Mouse (Mus musculus) fat pad, adult 2 months (tissue): ENCODE measurements around the gene Cacna2d1.

Source experiments
- DNase-seq: peaks from one replicate; pipeline ENCODE4 v3.0.0-alpha.2; 2011; ENCODE audit warnings: low read depth, low spot score; ENCODE audit errors: extremely low read depth

Gene Cacna2d1

GRCm38 (mm10) chr5:16136839-16137238 is 202.3 kb downstream of the Cacna2d1 start:
- no peak for DNase-seq

DNA sequence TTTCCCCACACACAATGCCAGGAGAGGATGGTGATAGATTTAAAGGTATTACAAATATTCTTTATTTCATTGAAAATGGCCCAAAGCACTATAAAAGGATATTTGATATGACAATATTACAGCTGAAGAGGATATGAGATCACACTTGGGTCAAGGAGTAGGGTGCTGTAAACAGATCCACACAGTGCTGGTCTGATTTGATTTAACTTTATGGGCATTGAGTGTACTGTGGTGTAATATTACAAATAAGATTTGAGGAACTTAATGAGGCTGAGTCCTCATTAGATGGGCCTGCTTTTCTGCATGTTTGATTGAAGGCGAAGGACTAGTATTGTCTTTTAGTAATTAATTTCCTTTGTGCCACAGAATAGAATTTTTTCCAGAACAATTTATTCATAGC is 212.1 kb downstream of the Cacna2d1 start:
- DNase-seq: no peak

DNA sequence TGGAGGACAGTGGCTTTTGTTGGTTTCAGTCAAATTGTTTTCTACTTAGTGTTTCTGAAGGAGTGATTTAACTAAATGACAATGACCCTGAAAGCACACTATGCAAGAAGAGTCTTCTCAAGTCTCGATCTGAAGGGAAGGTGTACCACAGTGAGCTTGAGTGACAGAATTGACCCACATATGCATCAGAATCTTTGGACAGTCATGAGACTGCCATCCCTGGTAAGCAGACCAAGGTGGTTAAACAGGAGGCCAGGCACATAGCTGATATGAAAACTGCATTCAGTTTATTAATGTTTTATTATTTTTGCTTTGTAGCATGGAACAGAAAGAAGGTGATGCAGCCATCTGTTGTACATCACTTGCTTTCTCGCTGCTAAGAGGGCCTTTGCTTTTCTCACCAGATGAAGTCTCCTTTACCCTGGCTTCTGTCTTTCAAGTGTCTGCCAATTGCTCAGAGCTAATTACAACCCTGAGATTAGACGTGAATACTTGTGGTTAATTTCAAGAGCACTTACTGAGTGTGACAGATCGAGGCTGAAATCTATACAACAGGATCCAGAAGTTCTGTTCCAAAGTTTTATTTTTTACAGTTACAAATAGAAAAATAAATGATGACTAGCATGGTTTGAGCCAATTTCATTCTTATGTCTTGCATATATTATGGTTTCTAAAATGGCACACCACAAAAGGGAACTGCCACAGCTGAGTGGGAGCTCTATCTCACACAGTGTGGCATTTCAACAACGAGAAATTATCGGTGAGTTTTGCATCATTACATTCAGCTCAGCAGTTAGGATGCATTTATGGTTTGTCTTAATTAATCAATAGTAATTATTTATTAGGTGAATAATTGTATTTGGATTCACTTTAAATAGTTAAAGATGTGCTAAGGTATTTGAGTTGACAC is 221.1 kb downstream of the Cacna2d1 start:
- no peak for DNase-seq

DNA sequence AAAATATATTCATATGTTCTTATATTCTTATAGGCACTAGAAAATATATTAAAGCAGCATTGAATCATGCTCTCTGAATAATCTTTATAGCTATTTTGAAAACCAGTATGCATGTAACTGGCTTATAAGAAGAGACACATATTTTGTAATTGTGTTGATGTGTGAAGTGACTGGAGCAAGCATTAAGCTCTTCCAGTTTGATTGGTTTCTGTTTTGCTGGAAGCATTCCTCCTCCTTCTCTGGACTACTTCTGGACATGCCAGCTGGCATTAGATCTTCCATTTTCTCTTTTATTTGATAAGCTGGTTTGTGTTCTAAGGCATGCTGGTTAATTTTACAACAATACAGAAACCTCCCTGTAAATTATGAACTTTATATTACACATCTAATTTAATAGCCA is 228.8 kb downstream of the Cacna2d1 start:
- no peak for DNase-seq

GRCm38 (mm10) chr5:16166117-16166867 is 231.8 kb downstream of the Cacna2d1 start:
- no peak for DNase-seq

DNA sequence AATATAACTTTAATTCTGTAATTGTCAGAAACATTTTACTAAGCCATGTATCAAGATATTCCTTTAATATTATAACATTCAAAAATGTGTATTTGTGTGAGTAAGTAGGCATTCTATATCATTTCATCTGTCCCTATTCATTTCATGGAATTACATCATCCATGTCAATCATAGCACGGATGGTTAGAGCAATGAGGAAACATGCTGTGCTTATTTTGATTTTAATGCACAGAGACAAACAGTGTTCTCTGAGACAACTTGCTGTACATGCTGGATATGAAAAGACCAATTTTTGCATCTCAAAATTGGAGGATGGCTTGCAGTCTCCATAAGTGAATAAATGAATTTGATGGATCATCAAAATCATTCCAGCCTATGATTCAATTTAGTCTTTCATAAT is 232.4 kb downstream of the Cacna2d1 start:
- DNase-seq: no peak

- DNase-seq: no peak
These were observed 246.6 kb downstream of the Cacna2d1 start for GRCm38 (mm10) chr5:16181041-16181440.

DNA sequence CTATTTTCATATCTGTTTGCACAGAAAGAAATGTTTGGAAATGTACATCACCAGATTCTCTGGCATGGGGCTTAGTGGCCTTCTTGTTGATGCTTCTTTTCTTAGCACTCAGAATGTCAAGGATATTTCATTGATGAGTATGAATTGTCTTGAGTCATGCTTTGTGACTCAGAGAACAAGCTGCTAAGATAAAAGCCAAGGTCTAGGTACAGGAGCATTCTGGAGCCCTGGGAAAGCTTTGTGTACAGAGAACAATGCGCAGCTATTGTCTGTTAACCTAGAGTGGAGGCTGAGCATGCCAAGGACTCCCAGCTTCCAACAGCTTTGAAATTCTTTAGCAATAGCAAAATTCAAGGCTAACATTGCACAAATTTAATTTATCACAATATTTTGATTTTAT is 249.6 kb downstream of the Cacna2d1 start:
- no peak for DNase-seq

DNA sequence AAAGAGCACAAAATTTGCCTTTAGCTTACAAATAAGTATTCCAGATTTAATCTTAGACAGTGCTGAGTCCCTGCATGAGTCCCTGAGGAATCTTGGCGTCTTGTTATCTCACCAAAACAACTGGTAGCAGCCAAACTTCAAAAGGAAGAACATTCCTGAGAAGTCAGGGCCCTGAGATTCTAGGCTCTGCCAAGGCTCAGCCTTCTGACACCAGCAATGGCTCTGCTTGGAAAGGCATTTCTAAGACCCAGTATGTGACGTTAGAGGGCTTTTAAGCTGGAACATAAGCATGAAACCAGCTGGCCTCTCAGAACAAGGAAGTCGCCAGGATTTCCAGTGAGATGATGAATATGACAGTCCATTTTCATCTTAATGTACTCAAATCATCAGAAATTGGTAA is 253.4 kb downstream of the Cacna2d1 start:
- no peak for DNase-seq

DNA sequence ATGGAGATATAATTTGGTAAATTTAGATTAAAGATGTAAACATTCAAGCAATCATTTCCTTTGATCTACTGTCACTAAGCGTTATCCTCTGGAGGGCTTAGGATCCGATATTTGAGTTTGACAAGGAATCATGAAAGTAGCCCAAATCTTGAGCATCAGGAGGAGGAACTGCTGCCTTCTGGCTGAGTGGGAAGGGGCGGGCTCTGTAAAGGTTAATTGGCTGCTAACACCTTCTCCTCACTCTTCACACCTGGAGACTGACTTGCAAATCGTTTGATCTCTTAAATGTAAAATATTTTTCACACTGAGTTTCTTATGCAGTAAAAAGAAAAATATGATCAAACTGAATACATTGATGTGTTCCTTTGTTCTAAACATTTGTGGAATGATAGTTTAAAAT is 255.4 kb downstream of the Cacna2d1 start:
- DNase-seq: no peak

- no peak for DNase-seq
These were observed 256.7 kb downstream of the Cacna2d1 start for GRCm38 (mm10) chr5:16191165-16191564.

DNA sequence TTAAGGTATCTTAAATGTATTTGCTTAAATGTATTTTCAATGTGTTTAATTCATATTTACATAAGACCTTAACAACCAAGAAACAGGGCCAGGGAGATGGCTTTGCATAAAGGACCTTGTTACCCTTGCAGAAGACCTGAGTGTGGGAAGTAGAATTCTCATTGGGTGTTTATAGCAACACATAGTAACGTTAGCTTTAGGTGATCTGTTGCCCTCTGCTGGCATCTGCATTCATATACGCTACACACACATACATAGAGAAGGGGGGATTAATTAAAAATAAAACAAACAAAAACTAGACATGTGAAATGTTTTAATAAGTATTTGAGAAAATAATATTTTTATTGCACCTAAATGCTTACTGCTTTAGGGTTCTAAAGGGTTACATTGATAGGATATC is 265.3 kb downstream of the Cacna2d1 start:
- DNase-seq: no peak

DNA sequence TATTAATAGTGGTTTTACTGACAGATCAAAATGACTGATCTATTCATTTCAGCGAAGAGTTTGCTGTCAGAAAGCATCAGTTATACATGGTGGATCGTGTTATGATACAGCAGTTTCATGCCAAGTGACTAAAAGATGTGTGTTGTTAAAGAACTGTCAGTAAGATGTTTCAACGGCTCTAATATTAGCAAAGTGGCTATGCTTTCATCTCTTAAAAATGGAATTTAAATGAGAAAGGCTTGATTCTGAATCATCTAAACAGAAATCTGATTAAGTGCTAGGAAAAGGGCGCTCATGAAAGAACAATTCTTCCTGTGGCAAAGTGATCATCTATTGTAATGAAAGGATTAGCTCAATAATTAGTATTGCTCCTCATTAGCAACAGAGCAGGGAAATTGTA is 287.5 kb downstream of the Cacna2d1 start:
- DNase-seq: no peak

DNA sequence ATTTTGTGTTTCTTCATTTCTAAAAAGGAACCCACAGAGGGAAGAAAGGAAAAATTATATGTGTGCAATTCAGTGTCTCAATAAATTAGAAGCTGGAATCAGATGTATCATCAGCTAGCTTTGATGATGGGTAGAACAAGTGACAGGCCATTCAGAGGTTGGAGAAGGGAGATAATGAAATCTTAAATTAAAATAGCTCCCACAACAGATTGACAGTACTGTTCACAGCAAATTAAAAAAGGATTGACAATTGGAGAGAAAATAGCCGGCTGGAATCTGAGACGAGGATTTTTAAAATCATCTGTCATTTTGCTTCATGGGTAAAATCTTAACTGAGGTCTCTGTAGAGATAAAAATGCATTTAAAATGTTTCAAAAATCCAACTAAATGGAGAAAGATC is 290.9 kb downstream of the Cacna2d1 start:
- DNase-seq: no peak

DNA sequence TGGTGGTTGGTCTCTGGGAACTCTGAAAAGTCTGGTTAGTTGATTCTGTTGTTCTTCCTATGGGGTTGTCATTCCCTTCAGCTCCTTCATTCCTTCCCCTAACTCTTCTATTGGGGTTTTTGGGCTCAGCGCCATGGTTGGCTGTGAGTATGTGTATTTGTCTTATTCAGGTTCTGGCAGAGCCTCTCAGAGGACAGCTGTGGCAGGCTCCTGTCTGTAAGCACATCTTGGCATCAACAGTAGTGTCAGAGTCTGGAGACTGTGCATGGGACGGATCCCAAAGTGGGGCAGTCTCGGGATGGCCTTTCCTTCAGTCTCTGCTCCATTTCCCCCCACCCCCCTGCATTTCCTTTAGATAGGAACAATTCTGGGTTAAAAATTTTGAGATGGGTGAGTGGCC is 294.9 kb downstream of the Cacna2d1 start:
- DNase-seq: no peak

DNA sequence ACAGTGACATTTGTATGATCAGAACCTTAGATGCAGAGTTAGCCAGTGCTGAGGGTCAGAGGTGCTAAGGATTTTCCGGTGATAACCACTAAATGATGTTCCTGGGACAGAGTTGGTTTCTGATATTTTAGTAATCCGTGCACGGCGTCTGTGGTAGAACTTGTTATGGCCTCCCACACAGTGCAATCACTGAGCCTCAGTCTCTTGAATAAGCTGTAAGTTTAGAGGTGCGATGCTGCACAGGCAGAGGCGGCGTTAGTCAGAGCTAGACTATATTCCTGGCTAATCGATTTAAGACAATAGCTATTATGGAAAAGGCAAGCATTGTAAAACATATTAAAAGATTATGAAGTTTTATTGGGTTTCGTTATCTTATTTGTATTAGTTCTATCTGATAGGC is 297.0 kb downstream of the Cacna2d1 start:
- no peak for DNase-seq

GRCm38 (mm10) chr5:16234891-16235290 is 300.4 kb downstream of the Cacna2d1 start:
- DNase-seq: no peak

DNA sequence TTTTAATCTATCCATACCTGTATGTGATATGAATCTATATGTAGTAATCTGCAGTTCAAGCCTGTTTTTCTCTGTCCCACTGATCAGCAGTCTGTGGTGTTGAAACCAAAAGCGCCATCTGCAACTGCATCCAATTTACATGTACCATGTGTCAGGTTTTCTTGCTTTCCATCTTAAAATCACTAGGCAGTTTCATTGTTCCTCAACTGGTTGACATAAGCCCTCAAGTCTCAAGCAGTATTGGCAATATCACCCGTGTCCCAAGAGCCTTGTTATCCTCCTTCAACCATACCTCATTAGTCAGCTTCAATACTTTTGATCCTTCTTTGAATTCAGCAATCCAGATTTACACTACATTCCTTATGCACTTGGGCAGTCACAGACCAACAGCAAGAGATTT is 301.4 kb downstream of the Cacna2d1 start:
- no peak for DNase-seq

- DNase-seq: no peak
These were observed 302.1 kb downstream of the Cacna2d1 start for GRCm38 (mm10) chr5:16236608-16237007.

- DNase-seq: no peak
These were observed 303.5 kb downstream of the Cacna2d1 start for GRCm38 (mm10) chr5:16237972-16238371.

DNA sequence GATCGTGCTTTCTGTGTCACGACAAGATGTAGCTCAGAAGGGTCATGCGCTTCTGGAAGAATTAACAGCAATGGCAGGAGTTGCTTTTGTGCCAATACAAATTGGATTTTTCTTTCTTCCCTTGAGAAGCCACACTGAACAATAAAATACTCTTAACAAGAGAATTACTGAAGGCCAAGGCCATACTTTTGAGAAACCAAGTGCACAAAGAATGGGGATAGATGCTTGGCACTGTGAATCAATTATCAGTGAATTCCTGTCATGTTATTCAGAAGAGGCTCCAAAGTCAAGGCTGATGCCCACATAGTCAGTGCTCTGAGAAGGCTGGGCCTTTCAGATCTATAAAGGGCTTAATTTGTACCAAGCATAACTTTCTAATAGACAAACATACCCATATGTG is 305.8 kb downstream of the Cacna2d1 start:
- no peak for DNase-seq

- no peak for DNase-seq
These were observed 309.1 kb downstream of the Cacna2d1 start for GRCm38 (mm10) chr5:16243599-16243998.
